8 mouse cellular contexts compared by ENCODE assay signal in genomic region chrX:7673578-7674281, GRCm38 (mm10). TPM values are rescaled to one million over a fixed set of nuclear protein-coding genes. Genes with fewer than 3 reads are reported as not detected.
A peak's percentile ranks its signal among the peaks of the same experiment; 100 is the strongest.
DNase-seq lines count a peak whose midpoint lies in the region; ATAC-seq and TF ChIP-seq lines count a peak whose summit lies in the region.

No protein-coding gene starts in this region.

- H3K36me3 ChIP-seq in heart, embryonic 11.5 days (ENCODE audit: control insufficient read depth, insufficient read depth, low read length) = no peaks in the 10 kb centered on the region
- peaks cover 10% of the 10 kb centered on the region for H3K36me3 ChIP-seq in C2C12 (ENCODE audit: control insufficient read depth, insufficient read depth)
- no peaks in the 10 kb centered on the region for H3K36me3 ChIP-seq in liver, embryonic 13.5 days
- no peaks in the 10 kb centered on the region for H3K36me3 ChIP-seq in stomach, postnatal 0 days (ENCODE audit: control insufficient read depth, insufficient read depth, low read length)

- peak overlapping the region; percentile 65 for H3K4me2 ChIP-seq in heart, embryonic 11.5 days
- H3K4me2 ChIP-seq in liver, embryonic 13.5 days = peak overlapping the region; percentile 64
- peak overlapping the region; percentile 49 for H3K4me2 ChIP-seq in stomach, postnatal 0 days (replicated peaks; ENCODE audit: low read depth)

- H3K27ac ChIP-seq in heart, embryonic 11.5 days (ENCODE audit: low read depth, low read length) = no peak overlapping the region
- 0 out of 2 replicates have a peak overlapping the region, but pooled peaks have one; percentile 16 for H3K27ac ChIP-seq in liver, embryonic 13.5 days
- peak overlapping the region; percentile 83 for H3K27ac ChIP-seq in stomach, postnatal 0 days (replicated peaks)

- WGBS in heart, embryonic 11.5 days (ENCODE audit: insufficient replicate concordance) = 14% methylated on average over 12 of the region's 12 CpGs
- 30% methylated on average over 12 of the region's 12 CpGs for WGBS in liver, embryonic 13.5 days (ENCODE audit: insufficient replicate concordance)
- 17% methylated on average over 12 of the region's 12 CpGs for WGBS in stomach, postnatal 0 days

- peak overlapping the region; percentile 18 for H3ac ChIP-seq in C2C12 (ENCODE audit: control insufficient read depth, insufficient read length, low read depth)

- H3K9me3 ChIP-seq in heart, embryonic 11.5 days (replicated peaks; ENCODE audit: control insufficient read depth, low read length) = no peaks in the 10 kb centered on the region
- no peaks in the 10 kb centered on the region for H3K9me3 ChIP-seq in liver, embryonic 13.5 days (replicated peaks)
- no peaks in the 10 kb centered on the region for H3K9me3 ChIP-seq in stomach, postnatal 0 days (ENCODE audit: control insufficient read depth, low read length)

- no peak for TF ChIP-seq CTCF in C2C12 (IDR thresholded peaks at IDR 0.05; ENCODE audit: control insufficient read depth, insufficient read depth, insufficient read length)
- peak; percentile 22; the same call in 1 of the 2 replicates for TF ChIP-seq CTCF in stomach, postnatal 0 days (IDR thresholded peaks at IDR 0.05; ENCODE audit: low read depth)

- H3K79me2 ChIP-seq in C2C12 (ENCODE audit: control insufficient read depth, insufficient read depth) = peaks cover 30% of the 10 kb centered on the region

- ATAC-seq in heart, embryonic 11.5 days (replicated peaks; ENCODE audit: insufficient number of reproducible peaks, low FRiP score, low TSS enrichment) = no peak
- peak; percentile 29; the same call in 1 of the 2 replicates for ATAC-seq in liver, embryonic 13.5 days (ENCODE audit: low read depth)
- peak; percentile 52 for ATAC-seq in stomach, postnatal 0 days (ENCODE audit: low FRiP score, low TSS enrichment)

- no peaks in the 10 kb centered on the region for H3K27me3 ChIP-seq in heart, embryonic 11.5 days (ENCODE audit: control insufficient read depth, insufficient read depth, low read length)
- no peaks in the 10 kb centered on the region for H3K27me3 ChIP-seq in C2C12 (ENCODE audit: control insufficient read depth, insufficient read depth, insufficient read length)
- H3K27me3 ChIP-seq in liver, embryonic 13.5 days = no peaks in the 10 kb centered on the region
- H3K27me3 ChIP-seq in stomach, postnatal 0 days (ENCODE audit: control insufficient read depth, insufficient read depth, low read length) = no peaks in the 10 kb centered on the region

- no peak overlapping the region for H3K9ac ChIP-seq in heart, embryonic 11.5 days (ENCODE audit: low read depth, low read length)
- H3K9ac ChIP-seq in liver, embryonic 13.5 days = peak overlapping the region; percentile 47; the same call in 1 of the 2 replicates
- H3K9ac ChIP-seq in stomach, postnatal 0 days (ENCODE audit: low read length) = 0 out of 2 replicates have a peak overlapping the region, but pooled peaks have one; percentile 13

- DNase-seq in heart, adult 8-10 months (ENCODE audit: low spot score) = no peak
- DNase-seq in embryo, embryonic 11 days = peak; percentile 34
- DNase-seq in liver, embryonic 13.5 days = no peak
- DNase-seq in stomach, postnatal 0 days (ENCODE audit: low spot score) = peak; percentile 57
- DNase-seq in retina, postnatal 1 day = no peak
- DNase-seq in right cerebral cortex, adult 2 months (ENCODE audit: low spot score in 2 of 2) = no peak

- peaks cover 5% of the 10 kb centered on the region; the same call in 1 of the 2 replicates for H3K4me1 ChIP-seq in heart, embryonic 11.5 days (ENCODE audit: control insufficient read depth, insufficient read depth, low read length)
- H3K4me1 ChIP-seq in liver, embryonic 13.5 days (replicated peaks) = peaks cover 36% of the 10 kb centered on the region
- H3K4me1 ChIP-seq in stomach, postnatal 0 days (replicated peaks; ENCODE audit: control insufficient read depth, insufficient read depth) = no peaks in the 10 kb centered on the region

- H3K79me3 ChIP-seq in C2C12 (ENCODE audit: low read depth) = peaks cover 19% of the 10 kb centered on the region

- H3K4me3 ChIP-seq in heart, embryonic 11.5 days (ENCODE audit: low read depth, low read length) = peak overlapping the region; percentile 36
- H3K4me3 ChIP-seq in C2C12 (ENCODE audit: insufficient read depth, poor library complexity, severe bottlenecking) = no peak overlapping the region
- 0 out of 2 replicates have a peak overlapping the region, but pooled peaks have one; percentile 42 for H3K4me3 ChIP-seq in liver, embryonic 13.5 days (replicated peaks)
- H3K4me3 ChIP-seq in stomach, postnatal 0 days (ENCODE audit: low read depth, low read length) = no peak overlapping the region; the same call in 1 of the 2 replicates

- no peak for TF ChIP-seq EP300 in stomach, postnatal 0 days (optimal IDR thresholded peaks at IDR 0.05)

TF ChIP-seq in C2C12, 6 proteins besides CTCF, POLR2A, EP300 and RAD21:
- TF ChIP-seq MAX (IDR thresholded peaks at IDR 0.05) (no peak), USF1 (IDR thresholded peaks at IDR 0.05; ENCODE audit: low read depth) (peak; percentile 57), FOSL1 (IDR thresholded peaks at IDR 0.05; ENCODE audit: insufficient read depth, low read length, poor library complexity, severe bottlenecking) (no peak)

RNA-seq across cellular contexts. Expression of gene Plp2, which starts 2.5 kb away (rescaled TPM):
- polyA plus RNA-seq in heart, embryonic 11.5 days (2014; fragmentation: Nextera tagmentation; extraction: Ambion mirVana) = 171 and 181 TPM in 2 replicates
- total RNA-seq in heart, adult 8-10 months (2022) = 10 to 100 TPM; 39.8 to 56.9 (median 51.1) TPM
- 549 TPM for polyA plus RNA-seq in C2C12 (2012; fragmentation: generic; extraction: Trizol)
- 28.2 and 32.5 TPM in 2 replicates for polyA plus RNA-seq in liver, embryonic 13.5 days (2015; fragmentation: Nextera tagmentation; extraction: Ambion mirVana)
- polyA plus RNA-seq in stomach, postnatal 0 days (2015; fragmentation: Nextera tagmentation; extraction: Ambion mirVana) = 262 and 271 TPM in 2 replicates

RNA-seq across cellular contexts. Expression of gene Magix, which starts 7.3 kb away (rescaled TPM):
- not detected in 2 replicates for polyA plus RNA-seq in heart, embryonic 11.5 days (2014; fragmentation: Nextera tagmentation; extraction: Ambion mirVana)
- total RNA-seq in heart, adult 8-10 months (2022) = 10 to 100 TPM; 26.1 to 30.3 (median 28.8) TPM
- 0.08 TPM for polyA plus RNA-seq in C2C12 (2012; fragmentation: generic; extraction: Trizol)
- polyA plus RNA-seq in liver, embryonic 13.5 days (2015; fragmentation: Nextera tagmentation; extraction: Ambion mirVana) = not detected in 2 replicates
- 0.95 and 1.3 TPM in 2 replicates for polyA plus RNA-seq in stomach, postnatal 0 days (2015; fragmentation: Nextera tagmentation; extraction: Ambion mirVana)

RNA-seq across cellular contexts. Expression of gene Prickle3, which starts 16.7 kb away (rescaled TPM):
- 4.4 and 5.2 TPM in 2 replicates for polyA plus RNA-seq in heart, embryonic 11.5 days (2014; fragmentation: Nextera tagmentation; extraction: Ambion mirVana)
- total RNA-seq in heart, adult 8-10 months (2022) = 10 to 100 TPM; 18.8 to 22.2 (median 19.5) TPM
- 3.0 TPM for polyA plus RNA-seq in C2C12 (2012; fragmentation: generic; extraction: Trizol)
- polyA plus RNA-seq in liver, embryonic 13.5 days (2015; fragmentation: Nextera tagmentation; extraction: Ambion mirVana) = 0.86 and 0.95 TPM in 2 replicates
- polyA plus RNA-seq in stomach, postnatal 0 days (2015; fragmentation: Nextera tagmentation; extraction: Ambion mirVana) = 8.5 and 9.7 TPM in 2 replicates

RNA-seq across cellular contexts. Expression of gene Gpkow, which starts 23.2 kb away (rescaled TPM):
- 31.2 and 35.7 TPM in 2 replicates for polyA plus RNA-seq in heart, embryonic 11.5 days (2014; fragmentation: Nextera tagmentation; extraction: Ambion mirVana)
- 10 to 100 TPM; 18.3 to 21.9 (median 21.3) TPM for total RNA-seq in heart, adult 8-10 months (2022)
- 15.7 TPM for polyA plus RNA-seq in C2C12 (2012; fragmentation: generic; extraction: Trizol)
- 15.0 and 17.7 TPM in 2 replicates for polyA plus RNA-seq in liver, embryonic 13.5 days (2015; fragmentation: Nextera tagmentation; extraction: Ambion mirVana)
- 18.0 and 18.5 TPM in 2 replicates for polyA plus RNA-seq in stomach, postnatal 0 days (2015; fragmentation: Nextera tagmentation; extraction: Ambion mirVana)

RNA-seq across cellular contexts. Expression of gene Syp, which starts 35.5 kb away (rescaled TPM):
- 0.74 and 1.6 TPM in 2 replicates for polyA plus RNA-seq in heart, embryonic 11.5 days (2014; fragmentation: Nextera tagmentation; extraction: Ambion mirVana)
- total RNA-seq in heart, adult 8-10 months (2022) = 1 to 10 TPM; 2.9 to 5.4 (median 3.8) TPM
- 0.75 TPM for polyA plus RNA-seq in C2C12 (2012; fragmentation: generic; extraction: Trizol)
- polyA plus RNA-seq in liver, embryonic 13.5 days (2015; fragmentation: Nextera tagmentation; extraction: Ambion mirVana) = 0.34 and 0.55 TPM in 2 replicates
- polyA plus RNA-seq in stomach, postnatal 0 days (2015; fragmentation: Nextera tagmentation; extraction: Ambion mirVana) = 6.5 and 6.8 TPM in 2 replicates

Comparison
In these comparisons a context has a peak if more than half of its experiments do, and no peak if none do; other contexts are left out.
1. H3K4me3 ChIP-seq: peak in heart, embryonic 11.5 days (single experiment) and liver, embryonic 13.5 days (single experiment); none in C2C12 (single experiment) and stomach, postnatal 0 days (single experiment).
2. DNase-seq: peak in embryo, embryonic 11 days (single experiment) and stomach, postnatal 0 days (single experiment); none in heart, adult 8-10 months (single experiment), liver, embryonic 13.5 days (single experiment), retina, postnatal 1 day (single experiment) and right cerebral cortex, adult 2 months (0 of 2).
3. Peak in every context shown above with its lines, with median percentiles within 50 percentile points of each other: H3K4me2 ChIP-seq.